Mouse (Mus musculus): ENCODE results near the gene Tex2.

Tex2 gene

GRCm38 (mm10) chr11:106486866-106487732, 126.1 kb downstream of the Tex2 start:
- DNase-seq (ENCODE audit: low spot score in 2 of 2), result peak in 1 of 2 experiments; percentile 46

GRCm38 (mm10) chr11:106486042-106486865, 127.0 kb downstream of the Tex2 start:
- DNase-seq (ENCODE audit: low spot score in 2 of 2), result no peak

- no peak for DNase-seq (ENCODE audit: low spot score in 2 of 2)
Measured at GRCm38 (mm10) chr11:106485611-106486010, 127.6 kb downstream of the Tex2 start.

GRCm38 (mm10) chr11:106484875-106485274, 128.3 kb downstream of the Tex2 start:
- DNase-seq (ENCODE audit: low spot score in 2 of 2), result no peak

- no peak for DNase-seq (ENCODE audit: low spot score in 2 of 2)
Measured at GRCm38 (mm10) chr11:106482867-106483266, 130.4 kb downstream of the Tex2 start.

- no peak for DNase-seq (ENCODE audit: low spot score in 2 of 2)
Measured at GRCm38 (mm10) chr11:106481651-106482050, 131.6 kb downstream of the Tex2 start.

GRCm38 (mm10) chr11:106480530-106480885, 132.7 kb downstream of the Tex2 start:
- no peak for DNase-seq (ENCODE audit: low spot score in 2 of 2)

- no peak for DNase-seq (ENCODE audit: low spot score in 2 of 2)
Measured at GRCm38 (mm10) chr11:106479619-106480529, 133.3 kb downstream of the Tex2 start.

GRCm38 (mm10) chr11:106478745-106479144, 134.5 kb downstream of the Tex2 start:
- no peak for DNase-seq (ENCODE audit: low spot score in 2 of 2)

- DNase-seq (ENCODE audit: low spot score in 2 of 2), result no peak
Measured at GRCm38 (mm10) chr11:106477505-106478160, 135.6 kb downstream of the Tex2 start.

GRCm38 (mm10) chr11:106475309-106475708, 137.9 kb downstream of the Tex2 start:
- no peak for DNase-seq (ENCODE audit: low spot score in 2 of 2)

- no peak for DNase-seq (ENCODE audit: low spot score in 2 of 2)
Measured at GRCm38 (mm10) chr11:106471629-106472028, 141.6 kb downstream of the Tex2 start.

GRCm38 (mm10) chr11:106468509-106468908, 144.7 kb downstream of the Tex2 start:
- DNase-seq (ENCODE audit: low spot score in 2 of 2), result no peak

GRCm38 (mm10) chr11:106465932-106466331, 147.3 kb downstream of the Tex2 start:
- no peak for DNase-seq (ENCODE audit: low spot score in 2 of 2)

GRCm38 (mm10) chr11:106465545-106465903, 147.7 kb downstream of the Tex2 start:
- DNase-seq (ENCODE audit: low spot score in 2 of 2), result no peak

GRCm38 (mm10) chr11:106464681-106465544, 148.3 kb downstream of the Tex2 start:
- no peak for DNase-seq (ENCODE audit: low spot score in 2 of 2)

- no peak for DNase-seq (ENCODE audit: low spot score in 2 of 2)
Measured at GRCm38 (mm10) chr11:106463845-106464244, 149.4 kb downstream of the Tex2 start.

GRCm38 (mm10) chr11:106462309-106462708, 150.9 kb downstream of the Tex2 start:
- no peak for DNase-seq (ENCODE audit: low spot score in 2 of 2)

- DNase-seq (ENCODE audit: low spot score in 2 of 2), result no peak
Measured at GRCm38 (mm10) chr11:106461145-106461932, 151.9 kb downstream of the Tex2 start.

All from urinary bladder, postnatal 36 days (tissue).